Mouse (Mus musculus): ENCODE results near the gene Glp2r. TPM values are rescaled to one million over a fixed set of nuclear protein-coding genes. Genes with fewer than 3 reads are reported as not detected.

Glp2r gene
- polyA plus RNA-seq, 1 experiment: not detected

- H3K4me3 ChIP-seq (ENCODE audit: insufficient read depth, low read length): no peak overlapping the region
Measured at GRCm38 (mm10) chr11:67790182-67790581, 19.2 kb upstream of the Glp2r start.

GRCm38 (mm10) chr11:67774379-67774778 is 3.4 kb upstream of the Glp2r start, which contains the start of gene Gsg1l2:
Gsg1l2 (plus strand) TSS chr11:67774608.
- Histone ChIP-seq H3K4me1 (ENCODE audit: control insufficient read depth, insufficient read depth, low read length) (no peaks in the 10 kb centered on the region), H3K4me3 (ENCODE audit: insufficient read depth, low read length) (no peak within 1 kb of the TSS), H3K27ac (ENCODE audit: insufficient read depth, low read length) (no peak within 1 kb of the TSS)
- no peak for TF ChIP-seq CTCF (IDR thresholded peaks at IDR 0.05; ENCODE audit: borderline replicate concordance, insufficient read depth, low read length)
- TF ChIP-seq POLR2A (IDR thresholded peaks at IDR 0.05; ENCODE audit: low read depth, low read length): no peak

More at GRCm38 (mm10) chr11:67790182-67790581, 19.2 kb upstream of the Glp2r start:
- Histone ChIP-seq H3K27ac (ENCODE audit: insufficient read depth, low read length) (no peak overlapping the region), H3K4me1 (ENCODE audit: control insufficient read depth, insufficient read depth, low read length) (no peaks in the 10 kb centered on the region)
- TF ChIP-seq CTCF (IDR thresholded peaks at IDR 0.05; ENCODE audit: borderline replicate concordance, insufficient read depth, low read length): no peak
- no peak for TF ChIP-seq POLR2A (IDR thresholded peaks at IDR 0.05; ENCODE audit: low read depth, low read length)

- Histone ChIP-seq H3K4me3 (ENCODE audit: insufficient read depth, low read length) (no peak overlapping the region), H3K27ac (ENCODE audit: insufficient read depth, low read length) (no peak overlapping the region), H3K4me1 (ENCODE audit: control insufficient read depth, insufficient read depth, low read length) (no peaks in the 10 kb centered on the region)
- TF ChIP-seq CTCF (IDR thresholded peaks at IDR 0.05; ENCODE audit: borderline replicate concordance, insufficient read depth, low read length): peak; percentile 14; the same call in 1 of the 2 replicates
- TF ChIP-seq POLR2A (IDR thresholded peaks at IDR 0.05; ENCODE audit: low read depth, low read length): no peak
Measured at GRCm38 (mm10) chr11:67772577-67772976, 1.6 kb upstream of the Glp2r start.

GRCm38 (mm10) chr11:67771691-67772090 is 738 bp upstream of the Glp2r start:
- Histone ChIP-seq H3K4me1 (ENCODE audit: control insufficient read depth, insufficient read depth, low read length) (no peaks in the 10 kb centered on the region), H3K4me3 (ENCODE audit: insufficient read depth, low read length) (no peak overlapping the region)
- no peak for TF ChIP-seq POLR2A (IDR thresholded peaks at IDR 0.05; ENCODE audit: low read depth, low read length)
- no peak for TF ChIP-seq CTCF (IDR thresholded peaks at IDR 0.05; ENCODE audit: borderline replicate concordance, insufficient read depth, low read length)

GRCm38 (mm10) chr11:67757373-67758167 is 13.4 kb downstream of the Glp2r start:
- Histone ChIP-seq H3K4me1 (ENCODE audit: control insufficient read depth, insufficient read depth, low read length) (no peaks in the 10 kb centered on the region), H3K4me3 (ENCODE audit: insufficient read depth, low read length) (no peak overlapping the region), H3K27ac (ENCODE audit: insufficient read depth, low read length) (no peak overlapping the region)
- TF ChIP-seq CTCF (IDR thresholded peaks at IDR 0.05; ENCODE audit: borderline replicate concordance, insufficient read depth, low read length) (peak; percentile 13; the same call in 1 of the 2 replicates), POLR2A (IDR thresholded peaks at IDR 0.05; ENCODE audit: low read depth, low read length) (no peak)

More at GRCm38 (mm10) chr11:67771691-67772090, 738 bp upstream of the Glp2r start:
- no peak overlapping the region for H3K27ac ChIP-seq (ENCODE audit: insufficient read depth, low read length)

- Histone ChIP-seq H3K27ac (ENCODE audit: insufficient read depth, low read length) (no peak overlapping the region), H3K4me3 (ENCODE audit: insufficient read depth, low read length) (no peak overlapping the region), H3K4me1 (ENCODE audit: control insufficient read depth, insufficient read depth, low read length) (no peaks in the 10 kb centered on the region)
- TF ChIP-seq POLR2A (IDR thresholded peaks at IDR 0.05; ENCODE audit: low read depth, low read length): no peak
- no peak for TF ChIP-seq CTCF (IDR thresholded peaks at IDR 0.05; ENCODE audit: borderline replicate concordance, insufficient read depth, low read length)
Measured at GRCm38 (mm10) chr11:67756287-67756686, 14.7 kb downstream of the Glp2r start.

GRCm38 (mm10) chr11:67741569-67741968 is 29.4 kb downstream of the Glp2r start:
- Histone ChIP-seq H3K27ac (ENCODE audit: insufficient read depth, low read length) (no peak overlapping the region), H3K4me3 (ENCODE audit: insufficient read depth, low read length) (no peak overlapping the region), H3K4me1 (ENCODE audit: control insufficient read depth, insufficient read depth, low read length) (no peaks in the 10 kb centered on the region; the same call in 1 of the 2 replicates)
- TF ChIP-seq CTCF (IDR thresholded peaks at IDR 0.05; ENCODE audit: borderline replicate concordance, insufficient read depth, low read length) (no peak), POLR2A (IDR thresholded peaks at IDR 0.05; ENCODE audit: low read depth, low read length) (no peak)

GRCm38 (mm10) chr11:67738846-67739490 is 32.0 kb downstream of the Glp2r start:
- Histone ChIP-seq H3K4me1 (ENCODE audit: control insufficient read depth, insufficient read depth, low read length) (no peaks in the 10 kb centered on the region; the same call in 1 of the 2 replicates), H3K4me3 (ENCODE audit: insufficient read depth, low read length) (no peak overlapping the region), H3K27ac (ENCODE audit: insufficient read depth, low read length) (no peak overlapping the region)
- no peak for TF ChIP-seq CTCF (IDR thresholded peaks at IDR 0.05; ENCODE audit: borderline replicate concordance, insufficient read depth, low read length)
- no peak for TF ChIP-seq POLR2A (IDR thresholded peaks at IDR 0.05; ENCODE audit: low read depth, low read length)

GRCm38 (mm10) chr11:67738345-67738744 is 32.6 kb downstream of the Glp2r start:
- H3K4me3 ChIP-seq (ENCODE audit: insufficient read depth, low read length): no peak overlapping the region
- H3K4me1 ChIP-seq (ENCODE audit: control insufficient read depth, insufficient read depth, low read length): no peaks in the 10 kb centered on the region; the same call in 1 of the 2 replicates
- TF ChIP-seq POLR2A (IDR thresholded peaks at IDR 0.05; ENCODE audit: low read depth, low read length) (no peak), CTCF (IDR thresholded peaks at IDR 0.05; ENCODE audit: borderline replicate concordance, insufficient read depth, low read length) (no peak)
- H3K27ac ChIP-seq (ENCODE audit: insufficient read depth, low read length): no peak overlapping the region

GRCm38 (mm10) chr11:67734597-67734996 is 36.4 kb downstream of the Glp2r start:
- H3K27ac ChIP-seq (ENCODE audit: insufficient read depth, low read length): no peak overlapping the region
- TF ChIP-seq POLR2A (IDR thresholded peaks at IDR 0.05; ENCODE audit: low read depth, low read length) (no peak), CTCF (IDR thresholded peaks at IDR 0.05; ENCODE audit: borderline replicate concordance, insufficient read depth, low read length) (no peak)
- H3K4me1 ChIP-seq (ENCODE audit: control insufficient read depth, insufficient read depth, low read length): no peaks in the 10 kb centered on the region; the same call in 1 of the 2 replicates

More at GRCm38 (mm10) chr11:67734597-67734996, 36.4 kb downstream of the Glp2r start:
- no peak overlapping the region for H3K4me3 ChIP-seq (ENCODE audit: insufficient read depth, low read length)
